Mouse (Mus musculus): ENCODE measurements around the gene Tspan1.

DNA sequence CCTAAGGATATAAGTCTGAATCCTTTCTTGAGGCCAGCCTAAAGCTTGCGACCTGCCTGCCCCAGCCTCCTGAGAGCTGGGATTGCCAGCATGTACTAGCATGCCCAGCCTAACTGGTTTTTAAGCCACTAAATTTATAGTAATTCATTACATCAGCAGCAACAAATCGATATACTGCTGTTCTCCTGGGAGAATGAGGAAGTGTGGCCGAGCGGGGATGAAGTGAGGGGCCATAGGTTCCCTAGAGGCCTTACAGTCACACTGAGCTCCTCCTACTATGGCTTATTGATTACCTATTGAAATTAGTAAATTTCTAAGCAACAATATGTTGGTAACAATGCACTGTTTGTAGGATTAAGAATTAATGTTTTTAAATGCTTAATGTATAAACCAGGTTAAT, 34.3 kb downstream of the Tspan1 start:
- TF ChIP-seq CTCF (IDR thresholded peaks at IDR 0.05; ENCODE audit: low read depth) (no peak), EP300 (optimal IDR thresholded peaks at IDR 0.05) (no peak)
